Mouse (Mus musculus): ENCODE results near the gene D17Wsu92e. TPM values are rescaled to one million over a fixed set of nuclear protein-coding genes. Genes with fewer than 3 reads are reported as not detected.

Gene D17Wsu92e
- total RNA-seq, 1 experiment = 68.4 TPM

GRCm38 (mm10) chr17:27751314-27752202, 68.9 kb downstream of the D17Wsu92e start:
- no peak overlapping the region for H3K9ac ChIP-seq (ENCODE audit: insufficient read depth, low read depth, low read length, poor library complexity, severe bottlenecking)
- TF ChIP-seq ZNF384 (IDR thresholded peaks at IDR 0.05; ENCODE audit: low read depth, low read length) = no peak
- TF ChIP-seq ZC3H11A (IDR thresholded peaks at IDR 0.05; ENCODE audit: borderline replicate concordance, low read depth, low read length) = no peak
- TF ChIP-seq MAFK (IDR thresholded peaks at IDR 0.05; ENCODE audit: insufficient read depth, low read depth, low read length) = no peak
- TF ChIP-seq CHD2 (IDR thresholded peaks at IDR 0.05; ENCODE audit: low read depth, low read length) = no peak
- TF ChIP-seq HCFC1 (IDR thresholded peaks at IDR 0.05; ENCODE audit: borderline replicate concordance, insufficient read depth, low read length) = no peak
- peaks cover 26% of the 10 kb centered on the region for H3K36me3 ChIP-seq (ENCODE audit: control insufficient read depth, insufficient read depth, low read length, poor library complexity, severe bottlenecking)

GRCm38 (mm10) chr17:27750451-27750942, 70.0 kb downstream of the D17Wsu92e start:
- peaks cover 26% of the 10 kb centered on the region for H3K36me3 ChIP-seq (ENCODE audit: control insufficient read depth, insufficient read depth, low read length, poor library complexity, severe bottlenecking)
- no peaks in the 10 kb centered on the region for H3K4me1 ChIP-seq (ENCODE audit: control insufficient read depth in 2 of 2, insufficient read depth in 2 of 2, low read length in 2 of 2, poor library complexity in 1 of 2)
- H3K9ac ChIP-seq (ENCODE audit: insufficient read depth, low read depth, low read length, poor library complexity, severe bottlenecking) = no peak overlapping the region
- no peak for TF ChIP-seq ZNF384 (IDR thresholded peaks at IDR 0.05; ENCODE audit: low read depth, low read length)
- no peak for TF ChIP-seq ZC3H11A (IDR thresholded peaks at IDR 0.05; ENCODE audit: borderline replicate concordance, low read depth, low read length)
- TF ChIP-seq HCFC1 (IDR thresholded peaks at IDR 0.05; ENCODE audit: borderline replicate concordance, insufficient read depth, low read length) = no peak
- TF ChIP-seq MAFK (IDR thresholded peaks at IDR 0.05; ENCODE audit: insufficient read depth, low read depth, low read length) = no peak
- TF ChIP-seq CHD2 (IDR thresholded peaks at IDR 0.05; ENCODE audit: low read depth, low read length) = no peak
- no peak overlapping the region for H3K4me3 ChIP-seq (ENCODE audit: insufficient read depth in 1 of 2, low read depth in 1 of 2, low read length in 2 of 2, poor library complexity in 1 of 2, severe bottlenecking in 1 of 2)
- H3K9me3 ChIP-seq (ENCODE audit: control insufficient read depth, insufficient read depth, low read depth, low read length) = no peaks in the 10 kb centered on the region
- in situ Hi-C loops (cut with MboI; ENCODE audit: low sequenced_read_pairs in 2 of 2, unreplicated experiment in 2 of 2) = no loop called here
- H3K27ac ChIP-seq (ENCODE audit: insufficient read depth, low read depth, low read length, poor library complexity, severe bottlenecking) = no peak overlapping the region
- DNase-seq (ENCODE audit: low read depth, low spot score) = no peak

More at GRCm38 (mm10) chr17:27751314-27752202, 68.9 kb downstream of the D17Wsu92e start:
- H3K4me1 ChIP-seq (ENCODE audit: control insufficient read depth in 2 of 2, insufficient read depth in 2 of 2, low read length in 2 of 2, poor library complexity in 1 of 2) = 0 out of 4 replicates have a peak, but pooled peaks cover 0 to 2% of the 10 kb centered on the region in 2 experiments
- no peak for DNase-seq (ENCODE audit: low read depth, low spot score)
- H3K4me3 ChIP-seq (ENCODE audit: insufficient read depth in 1 of 2, low read depth in 1 of 2, low read length in 2 of 2, poor library complexity in 1 of 2, severe bottlenecking in 1 of 2) = no peak overlapping the region
- H3K27ac ChIP-seq (ENCODE audit: insufficient read depth, low read depth, low read length, poor library complexity, severe bottlenecking) = no peak overlapping the region
- no peaks in the 10 kb centered on the region for H3K9me3 ChIP-seq (ENCODE audit: control insufficient read depth, insufficient read depth, low read depth, low read length)
- in situ Hi-C loops (cut with MboI; ENCODE audit: low sequenced_read_pairs in 2 of 2, unreplicated experiment in 2 of 2) = no loop called here

- in situ Hi-C loops (cut with MboI; ENCODE audit: low sequenced_read_pairs in 2 of 2, unreplicated experiment in 2 of 2) = no loop called here
- H3K36me3 ChIP-seq (ENCODE audit: control insufficient read depth, insufficient read depth, low read length, poor library complexity, severe bottlenecking) = peaks cover 18% of the 10 kb centered on the region; the same call in 1 of the 2 replicates
Observed at GRCm38 (mm10) chr17:27748123-27748522, 72.3 kb downstream of the D17Wsu92e start.

GRCm38 (mm10) chr17:27746446-27746845, 74.0 kb downstream of the D17Wsu92e start:
- no peaks in the 10 kb centered on the region for H3K4me1 ChIP-seq (ENCODE audit: control insufficient read depth in 2 of 2, insufficient read depth in 2 of 2, low read length in 2 of 2, poor library complexity in 1 of 2)
- DNase-seq (ENCODE audit: low read depth, low spot score) = no peak
- TF ChIP-seq CHD2 (IDR thresholded peaks at IDR 0.05; ENCODE audit: low read depth, low read length) = no peak
- no peak for TF ChIP-seq ZNF384 (IDR thresholded peaks at IDR 0.05; ENCODE audit: low read depth, low read length)
- TF ChIP-seq HCFC1 (IDR thresholded peaks at IDR 0.05; ENCODE audit: borderline replicate concordance, insufficient read depth, low read length) = no peak
- H3K4me3 ChIP-seq (ENCODE audit: insufficient read depth in 1 of 2, low read depth in 1 of 2, low read length in 2 of 2, poor library complexity in 1 of 2, severe bottlenecking in 1 of 2) = no peak overlapping the region
- H3K36me3 ChIP-seq (ENCODE audit: control insufficient read depth, insufficient read depth, low read length, poor library complexity, severe bottlenecking) = peaks cover 9% of the 10 kb centered on the region; the same call in 1 of the 2 replicates
- H3K9me3 ChIP-seq (ENCODE audit: control insufficient read depth, insufficient read depth, low read depth, low read length) = no peaks in the 10 kb centered on the region
- no peak overlapping the region for H3K27ac ChIP-seq (ENCODE audit: insufficient read depth, low read depth, low read length, poor library complexity, severe bottlenecking)
- H3K9ac ChIP-seq (ENCODE audit: insufficient read depth, low read depth, low read length, poor library complexity, severe bottlenecking) = no peak overlapping the region
- in situ Hi-C loops (cut with MboI; ENCODE audit: low sequenced_read_pairs in 2 of 2, unreplicated experiment in 2 of 2) = no loop called here

More at GRCm38 (mm10) chr17:27748123-27748522, 72.3 kb downstream of the D17Wsu92e start:
- Histone ChIP-seq H3K9me3 (ENCODE audit: control insufficient read depth, insufficient read depth, low read depth, low read length) (no peaks in the 10 kb centered on the region), H3K9ac (ENCODE audit: insufficient read depth, low read depth, low read length, poor library complexity, severe bottlenecking) (no peak overlapping the region), H3K4me3 (ENCODE audit: insufficient read depth in 1 of 2, low read depth in 1 of 2, low read length in 2 of 2, poor library complexity in 1 of 2, severe bottlenecking in 1 of 2) (no peak overlapping the region), H3K27ac (ENCODE audit: insufficient read depth, low read depth, low read length, poor library complexity, severe bottlenecking) (no peak overlapping the region), H3K4me1 (ENCODE audit: control insufficient read depth in 2 of 2, insufficient read depth in 2 of 2, low read length in 2 of 2, poor library complexity in 1 of 2) (no peaks in the 10 kb centered on the region)
- no peak for DNase-seq (ENCODE audit: low read depth, low spot score)
- TF ChIP-seq MAFK (IDR thresholded peaks at IDR 0.05; ENCODE audit: insufficient read depth, low read depth, low read length) (no peak), ZNF384 (IDR thresholded peaks at IDR 0.05; ENCODE audit: low read depth, low read length) (no peak), ZC3H11A (IDR thresholded peaks at IDR 0.05; ENCODE audit: borderline replicate concordance, low read depth, low read length) (no peak), CHD2 (IDR thresholded peaks at IDR 0.05; ENCODE audit: low read depth, low read length) (no peak), HCFC1 (IDR thresholded peaks at IDR 0.05; ENCODE audit: borderline replicate concordance, insufficient read depth, low read length) (no peak)

All from ES-E14 (cell line).